Mouse (Mus musculus) heart, adult 2 months (tissue): ENCODE measurements around the gene Rcl1. TPM values are rescaled to one million over a fixed set of nuclear protein-coding genes. Genes with fewer than 3 reads are reported as not detected.

Source experiments
- DNase-seq, 2 experiments: peaks; one replicate each; pipeline ENCODE4 v3.0.0; 2021
- H3K27ac ChIP-seq: fragments of 200-600 bp; 2 replicates; pipeline ENCODE4 v1.8.1; 2022
- H3K27me3 ChIP-seq: fragments of 200-500 bp; 2 replicates; pipeline ENCODE4 v1.6.1; 2012; ENCODE audit warnings: mild to moderate bottlenecking, low read length, inconsistent platforms, mixed read lengths; ENCODE audit not compliant: control insufficient read depth, insufficient read depth
- H3K36me3 ChIP-seq: fragments of 200-500 bp; 2 replicates; pipeline ENCODE4 v1.6.1; 2012; ENCODE audit warnings: low read length, inconsistent platforms; ENCODE audit not compliant: control insufficient read depth, insufficient read depth
- H3K4me1 ChIP-seq: fragments of 200-500 bp; 2 replicates; pipeline ENCODE4 v1.6.1; 2011; ENCODE audit warnings: low read length; ENCODE audit not compliant: control insufficient read depth, insufficient read depth
- H3K4me3 ChIP-seq: fragments of 200-600 bp; 2 replicates; pipeline ENCODE4 v1.8.1; 2022
- H3K79me2 ChIP-seq: fragments of 200-500 bp; replicated peaks from 2 replicates; pipeline ENCODE4 v1.6.1; 2012; ENCODE audit warnings: mild to moderate bottlenecking, inconsistent platforms, low read length, moderate library complexity, mixed read lengths; ENCODE audit not compliant: control insufficient read depth, insufficient read depth
- H3K9ac ChIP-seq: fragments of 200-500 bp; 2 replicates; pipeline ENCODE4 v1.6.1; 2012; ENCODE audit warnings: low read depth, mild to moderate bottlenecking, control low read depth, inconsistent platforms, low read length, mixed read lengths
- CTCF ChIP-seq: fragments of 200-600 bp; IDR thresholded peaks from 2 replicates; pipeline ENCODE4 v1.8.1; 2022; ENCODE audit warnings: antibody characterized with exemption, mild to moderate bottlenecking, moderate library complexity
- EP300 ChIP-seq: fragments of 200-500 bp; IDR thresholded peaks from 2 replicates; pipeline ENCODE4 v1.6.1; 2011; ENCODE audit warnings: low read depth, low read length, control low read depth; ENCODE audit not compliant: insufficient read depth
- POLR2A ChIP-seq: fragments of 200-500 bp; IDR thresholded peaks from 2 replicates; pipeline ENCODE4 v1.6.1; 2011; ENCODE audit warnings: mild to moderate bottlenecking, low read depth, low read length, control low read depth; ENCODE audit not compliant: insufficient read depth
- WGBS: fragments of 180-500 bp; shearing (Covaris S2); methylation state at CpG from one replicate; pipeline ENCODE4 v1.1.7; 2018; 5-methylcytosine and 5-hydroxymethylcytosine counted together
- intact Hi-C: fragments of 180-260 bp; cut with DNase I; formaldehyde crosslinking; loops from one replicate; pipeline ENCODE4 v1.15.1; 2025
- polyA plus RNA-seq: library from polyadenylated mRNA; depleted of rRNA; stranded (reverse); fragments of >200 nt; gene quantifications from 2 replicates; pipeline ENCODE4 v1.2.3, GENCODE M21; 2012
- total RNA-seq, 2 experiments: library from RNA; stranded (reverse); gene quantifications; 2 replicates each; pipeline ENCODE4 v1.2.3; 2021

The Rcl1 gene
- total and polyA plus RNA-seq, 3 experiments, result 5.0 to 6.2 (median 5.3) TPM

GRCm38 (mm10) chr19:29100261-29100660 is 914 bp upstream of the Rcl1 start:
- TF ChIP-seq POLR2A, result no peak
- TF ChIP-seq EP300, result no peak
- TF ChIP-seq CTCF, result no peak
- Histone ChIP-seq H3K9ac (peak overlapping the region; percentile 92; the same call in 1 of the 2 replicates), H3K27ac (no peak overlapping the region; the same call in 1 of the 2 replicates), H3K4me3 (peak overlapping the region; percentile 98), H3K27me3 (no peaks in the 10 kb centered on the region), H3K79me2 (no peaks in the 10 kb centered on the region), H3K4me1 (peaks cover 2% of the 10 kb centered on the region), H3K36me3 (no peaks in the 10 kb centered on the region)
- 29% methylated on average over 8 of the region's 8 CpGs for WGBS
- no peak for DNase-seq
- intact Hi-C loops, result loop anchor here (1.0 to 5.0 kb wide), 3 partner anchors 33 to 152 kb away; partner anchors contain the start of genes Cdc37l1 and Jak2

DNA sequence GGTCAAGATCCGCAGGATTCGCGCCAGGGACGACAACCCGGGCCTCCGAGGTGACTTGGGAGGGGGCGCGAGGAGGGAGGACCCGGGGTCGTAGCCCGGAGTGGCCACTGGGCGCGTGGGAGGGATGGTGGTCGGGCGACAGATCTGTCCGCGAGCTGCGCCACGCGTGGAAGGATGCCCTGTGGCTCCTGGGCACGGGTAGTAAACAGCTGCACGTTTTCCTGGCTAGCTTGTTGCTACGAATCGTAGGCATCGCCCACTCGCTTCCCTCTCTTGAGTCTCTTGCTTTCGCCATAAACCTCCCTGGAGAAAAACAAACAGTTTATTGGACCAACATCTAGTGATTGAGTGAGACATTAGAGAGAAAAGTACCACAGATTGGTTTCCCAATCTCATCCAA is 416 bp downstream of the Rcl1 start:
- WGBS, result 1% methylated on average over 27 of the region's 27 CpGs
- H3K9ac ChIP-seq, result peak overlapping the region; percentile 94
- peak overlapping the region; percentile 78 for H3K27ac ChIP-seq
- H3K4me1 ChIP-seq, result peaks cover 2% of the 10 kb centered on the region
- TF ChIP-seq POLR2A (no peak), EP300 (no peak), CTCF (no peak)
- H3K79me2 ChIP-seq, result no peaks in the 10 kb centered on the region
- no peaks in the 10 kb centered on the region for H3K36me3 ChIP-seq
- intact Hi-C loops, result loop anchor here (5.0 kb wide), 2 partner anchors 109 to 151 kb away; partner anchors contain the start of genes Cdc37l1 and Jak2
- no peak for DNase-seq
- no peaks in the 10 kb centered on the region for H3K27me3 ChIP-seq
- H3K4me3 ChIP-seq, result peak overlapping the region; percentile 98

GRCm38 (mm10) chr19:29102098-29102497 is 923 bp downstream of the Rcl1 start:
- TF ChIP-seq CTCF (no peak), POLR2A (no peak), EP300 (no peak)
- no peak for DNase-seq
- no peaks in the 10 kb centered on the region for H3K36me3 ChIP-seq
- no peak overlapping the region; the same call in 1 of the 2 replicates for H3K27ac ChIP-seq
- peaks cover 2% of the 10 kb centered on the region for H3K4me1 ChIP-seq
- H3K79me2 ChIP-seq, result no peaks in the 10 kb centered on the region
- peak overlapping the region; percentile 37; the same call in 1 of the 2 replicates for H3K9ac ChIP-seq
- intact Hi-C loops, result loop anchor here (5.0 kb wide), 2 partner anchors 110 to 150 kb away; partner anchors contain the start of genes Cdc37l1 and Jak2
- H3K27me3 ChIP-seq, result no peaks in the 10 kb centered on the region
- peak overlapping the region; percentile 98 for H3K4me3 ChIP-seq
- 17% methylated on average over 13 of the region's 13 CpGs for WGBS

DNA sequence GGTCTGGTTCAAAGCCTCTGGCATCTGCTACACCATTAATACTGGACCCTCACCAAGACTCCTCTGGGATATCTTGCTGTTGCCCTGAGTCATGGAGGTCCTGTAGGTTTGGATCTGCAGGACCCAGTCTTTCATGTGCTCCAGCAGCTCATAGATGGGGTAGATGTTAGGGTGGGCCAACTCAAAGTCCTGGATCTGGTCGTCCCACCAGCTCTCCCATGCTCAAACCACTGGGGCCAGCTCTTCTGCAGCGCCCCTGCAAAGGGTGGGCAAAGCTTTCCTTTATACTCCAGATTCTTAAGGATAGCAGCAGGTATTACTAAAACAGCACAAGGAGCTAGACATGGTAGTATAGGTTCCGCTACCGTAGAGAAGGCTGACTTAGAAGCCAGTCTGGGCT is 4.6 kb downstream of the Rcl1 start:
- Histone ChIP-seq H3K9ac (no peak overlapping the region), H3K4me1 (peaks cover 2% of the 10 kb centered on the region; the same call in 1 of the 2 replicates), H3K4me3 (no peak overlapping the region), H3K27ac (no peak overlapping the region), H3K79me2 (no peaks in the 10 kb centered on the region), H3K36me3 (no peaks in the 10 kb centered on the region), H3K27me3 (no peaks in the 10 kb centered on the region)
- no peak for DNase-seq
- TF ChIP-seq EP300 (no peak), CTCF (no peak), POLR2A (no peak)
- WGBS, result 96% methylated on average over 4 of the region's 4 CpGs
- intact Hi-C loops, result no loop called here

- Histone ChIP-seq H3K27ac (no peak overlapping the region), H3K79me2 (no peaks in the 10 kb centered on the region), H3K4me3 (no peak overlapping the region), H3K27me3 (no peaks in the 10 kb centered on the region), H3K9ac (no peak overlapping the region), H3K36me3 (no peaks in the 10 kb centered on the region), H3K4me1 (peaks cover 2% of the 10 kb centered on the region; the same call in 1 of the 2 replicates)
- WGBS, result 85% methylated on average over 5 of the region's 5 CpGs
- intact Hi-C loops, result no loop called here
- no peak for DNase-seq
- no peak for TF ChIP-seq POLR2A
- no peak for TF ChIP-seq CTCF
- no peak for TF ChIP-seq EP300
Measured at GRCm38 (mm10) chr19:29106261-29106660, 5.1 kb downstream of the Rcl1 start.

GRCm38 (mm10) chr19:29112662-29113061 is 11.5 kb downstream of the Rcl1 start:
- intact Hi-C loops, result no loop called here
- TF ChIP-seq CTCF (peak; percentile 23; the same call in 1 of the 2 replicates), EP300 (peak; percentile 60; the same call in 1 of the 2 replicates), POLR2A (no peak)
- Histone ChIP-seq H3K4me1 (no peaks in the 10 kb centered on the region), H3K27ac (peak overlapping the region; percentile 33; the same call in 1 of the 2 replicates), H3K36me3 (no peaks in the 10 kb centered on the region; the same call in 1 of the 2 replicates), H3K9ac (no peak overlapping the region), H3K79me2 (no peaks in the 10 kb centered on the region), H3K4me3 (no peak overlapping the region; the same call in 1 of the 2 replicates), H3K27me3 (no peaks in the 10 kb centered on the region)
- peak; percentile 59 to 79 for DNase-seq
- WGBS, result 46% methylated on average over 8 of the region's 8 CpGs
